Mouse (Mus musculus) olfactory bulb, adult 2 months (tissue): ENCODE data around the gene Psmc2.

ENCODE experiments used
- CTCF ChIP-seq: fragments of 200-500 bp; IDR thresholded peaks from 2 replicates; pipeline ENCODE4 v1.5.1; 2012; ENCODE audit warnings: low read depth, mild to moderate bottlenecking, low read length, moderate library complexity; ENCODE audit not compliant: insufficient read depth
- POLR2A ChIP-seq: fragments of 200-500 bp; IDR thresholded peaks from 2 replicates; pipeline ENCODE4 v1.6.1; 2012; ENCODE audit warnings: mild to moderate bottlenecking, low read depth, low read length, moderate library complexity; ENCODE audit not compliant: insufficient read depth

GRCm38 (mm10) chr5:21735584-21735983, 49.5 kb upstream of the Psmc2 start:
- TF ChIP-seq CTCF (no peak), POLR2A (no peak)
